Mouse (Mus musculus) right cerebral cortex, adult 18-20 months (tissue): ENCODE measurements at regions not wholly inside any gene's neighbourhood (a gene's known extent, or its start where the extent isn't known, plus 50 kb on each side); places are given as distances from the start of the nearest gene placed in this dataset.
"Not testable (repeated sequence)": the region's sequence is repeated elsewhere in the genome, so short reads cannot be mapped to it uniquely, and the experiment has no call there.

Experiments
- DNase-seq: peaks from one replicate; pipeline ENCODE4 v3.0.0; 2022; ENCODE audit warnings: mixed read lengths

DNA sequence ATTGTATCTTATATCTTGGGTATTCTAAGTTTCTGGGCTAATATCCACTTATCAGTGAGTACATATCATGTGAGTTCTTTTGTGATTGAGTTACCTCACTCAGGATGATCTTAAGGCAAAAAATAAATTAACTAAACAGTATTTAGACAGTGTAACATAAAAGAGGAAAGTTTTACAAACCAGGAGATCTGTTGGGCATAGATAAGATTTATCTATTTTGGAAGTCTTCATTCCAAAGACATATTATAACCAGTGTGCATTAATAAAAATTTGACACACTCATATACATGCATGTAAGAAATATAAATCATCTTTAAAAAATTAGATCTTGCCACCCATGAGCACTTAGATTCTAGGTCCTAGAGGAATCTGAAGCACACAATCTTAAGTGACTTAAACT is 343.9 kb upstream of the Fam174a start:
- no peak for DNase-seq

DNA sequence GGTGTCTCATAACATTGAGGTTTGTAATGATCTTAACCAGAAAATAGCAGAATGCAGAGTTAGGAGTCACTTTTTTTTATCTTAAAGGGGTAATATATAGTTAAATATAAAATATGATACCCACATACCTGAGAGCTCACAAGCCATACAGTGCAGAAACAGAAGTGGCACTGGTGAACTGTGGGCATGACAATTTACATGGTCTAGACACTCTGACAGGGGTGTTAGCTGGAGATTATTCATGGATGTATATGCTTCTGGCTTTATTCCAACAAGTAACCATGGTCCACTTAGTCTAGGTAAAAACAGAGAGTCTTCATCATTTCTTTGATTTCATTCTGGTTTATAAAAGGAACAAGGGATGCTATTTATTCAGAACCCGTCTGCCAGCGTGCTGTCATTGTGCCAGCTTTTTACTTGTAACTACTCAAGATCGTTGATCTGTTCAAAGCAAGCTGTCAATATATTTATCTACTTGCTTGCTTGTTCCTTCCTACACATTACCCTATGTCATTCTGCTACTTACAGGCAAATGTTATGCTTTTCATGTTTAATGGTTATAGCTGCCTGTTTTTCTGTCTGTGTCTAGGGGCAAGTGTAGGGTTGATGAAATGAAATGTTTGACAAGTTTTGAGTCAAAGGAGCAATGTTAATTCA is 343.2 kb upstream of the Fam174a start:
- DNase-seq = no peak

DNA sequence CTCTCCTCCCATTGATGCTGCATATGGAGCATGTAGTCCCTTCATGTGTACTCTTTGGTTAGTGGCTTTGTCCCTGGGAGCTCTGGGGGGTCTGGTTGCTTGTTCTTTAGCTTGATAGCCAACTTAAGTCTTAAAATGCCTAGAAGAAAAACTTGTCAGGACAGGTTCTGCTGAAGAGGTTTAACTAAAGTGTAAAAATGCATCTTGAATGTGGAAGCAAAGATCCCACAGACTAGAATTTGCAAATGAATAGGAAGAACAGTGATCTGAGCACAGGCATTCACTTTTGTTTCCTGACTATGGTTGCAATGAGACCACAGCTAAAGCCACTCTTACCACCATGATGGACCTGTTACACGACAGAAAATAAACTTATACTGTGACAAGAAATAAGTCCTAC is 320.1 kb upstream of the Fam174a start:
- DNase-seq = no peak

DNA sequence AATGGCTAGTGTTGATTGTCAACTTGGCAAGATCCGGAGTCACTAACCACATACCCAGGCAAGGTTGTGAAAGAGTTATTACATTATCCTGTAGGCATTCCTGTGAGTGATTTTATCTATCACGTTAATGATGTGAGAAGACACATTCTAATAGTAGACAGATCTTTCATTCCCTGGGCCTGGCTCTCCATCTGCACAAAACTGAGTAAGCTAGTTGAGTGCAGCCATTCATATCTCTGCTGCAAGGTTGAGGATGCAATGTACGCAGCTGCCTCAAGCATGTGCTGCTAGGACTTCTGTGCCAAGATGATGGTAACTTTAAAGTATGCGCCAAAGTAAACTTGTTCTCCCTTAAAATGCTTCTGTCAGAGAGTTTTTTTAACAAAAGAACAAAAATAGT is 309.5 kb upstream of the Fam174a start:
- no peak for DNase-seq

DNA sequence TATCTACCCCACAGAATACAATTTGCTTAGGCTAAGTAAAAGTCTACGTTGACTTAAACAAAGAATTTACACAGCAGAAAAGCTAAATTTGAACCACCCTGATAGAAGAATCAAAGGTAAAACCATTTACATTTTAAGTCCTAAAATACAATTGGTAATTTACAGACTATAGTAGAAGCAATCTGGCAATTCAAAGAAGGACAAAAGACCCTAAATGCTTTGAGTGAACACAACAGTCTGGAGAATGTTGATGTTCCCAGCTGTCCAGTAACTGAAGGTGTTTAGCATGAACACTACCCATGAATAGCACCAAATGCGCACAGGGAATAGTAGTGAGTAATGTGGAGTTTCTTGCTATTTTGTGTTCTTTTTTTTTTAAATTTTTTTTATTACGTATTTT is 282.8 kb upstream of the Fam174a start:
- DNase-seq = no peak

DNA sequence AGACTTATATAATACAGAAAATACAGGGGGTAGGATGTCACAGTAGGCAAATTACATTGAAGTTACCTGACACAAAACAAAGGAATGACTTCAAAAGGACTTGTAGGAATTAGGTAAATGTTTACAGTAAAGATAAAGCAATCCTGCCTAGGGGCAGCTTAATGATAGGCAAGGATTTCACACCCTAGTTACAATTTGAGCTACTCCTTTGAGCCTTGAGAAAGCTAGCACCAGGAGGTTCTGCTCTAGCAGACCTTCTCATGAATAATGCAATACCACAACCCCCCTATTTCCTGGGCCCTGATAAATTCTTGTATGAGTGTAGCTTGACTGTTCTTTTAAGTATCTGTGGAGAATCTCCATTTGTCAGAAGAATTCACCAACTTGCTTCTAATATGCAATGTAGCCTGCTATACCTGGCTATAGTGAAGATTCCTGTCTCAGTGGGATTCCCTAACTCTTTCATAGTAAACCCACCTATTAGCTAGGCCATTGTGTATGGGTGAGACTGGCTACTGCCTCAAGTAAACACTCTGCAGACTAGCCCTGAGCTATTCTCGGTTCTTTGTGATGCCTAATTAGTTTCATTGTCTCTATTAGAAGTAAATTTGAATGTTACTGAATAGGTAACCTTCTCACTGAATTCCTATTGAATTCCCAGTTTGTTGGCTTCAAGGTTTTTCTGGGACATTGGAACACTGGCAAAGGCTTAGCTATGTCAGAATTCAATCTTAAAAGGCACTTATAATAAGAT is 279.6 kb upstream of the Fam174a start:
- not testable (repeated sequence) for DNase-seq

DNA sequence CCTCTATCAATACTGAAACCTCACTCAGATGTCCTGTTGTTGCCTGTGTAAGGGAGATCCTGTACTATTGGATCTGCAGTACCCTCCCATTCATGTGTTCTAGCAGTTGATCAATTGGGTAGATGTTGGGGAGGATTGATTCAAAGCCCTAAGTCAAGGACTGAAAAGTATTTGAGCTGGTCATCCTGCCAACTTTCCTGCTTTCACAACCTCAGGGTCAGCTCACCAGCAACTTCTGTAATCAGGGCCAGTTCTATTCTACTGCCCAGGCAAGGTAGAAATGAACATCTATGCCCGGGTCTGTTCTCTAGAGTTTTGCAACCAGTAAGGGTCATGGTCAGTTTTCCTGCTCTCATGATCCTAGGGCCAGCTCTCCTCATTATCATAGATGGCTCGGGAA is 275.0 kb upstream of the Fam174a start:
- DNase-seq = no peak

DNA sequence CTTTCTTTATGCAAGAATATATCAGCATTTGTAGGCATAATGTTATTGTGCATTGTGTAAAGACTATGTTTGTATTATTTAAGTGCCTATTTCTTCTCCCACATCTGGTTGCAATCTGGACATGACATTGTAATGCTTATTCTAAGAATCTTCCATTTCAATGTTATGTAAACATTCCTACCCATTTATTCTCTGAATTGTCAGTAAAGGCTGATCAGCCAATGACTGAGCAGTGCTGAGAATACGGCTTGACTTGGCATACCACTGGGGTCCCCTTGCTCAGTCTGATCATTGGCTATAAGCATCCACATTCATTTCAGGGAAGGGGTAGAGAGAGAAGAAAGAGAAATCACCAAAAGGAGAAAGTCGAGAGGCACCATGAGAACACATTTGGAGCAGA is 273.1 kb upstream of the Fam174a start:
- DNase-seq = no peak

DNA sequence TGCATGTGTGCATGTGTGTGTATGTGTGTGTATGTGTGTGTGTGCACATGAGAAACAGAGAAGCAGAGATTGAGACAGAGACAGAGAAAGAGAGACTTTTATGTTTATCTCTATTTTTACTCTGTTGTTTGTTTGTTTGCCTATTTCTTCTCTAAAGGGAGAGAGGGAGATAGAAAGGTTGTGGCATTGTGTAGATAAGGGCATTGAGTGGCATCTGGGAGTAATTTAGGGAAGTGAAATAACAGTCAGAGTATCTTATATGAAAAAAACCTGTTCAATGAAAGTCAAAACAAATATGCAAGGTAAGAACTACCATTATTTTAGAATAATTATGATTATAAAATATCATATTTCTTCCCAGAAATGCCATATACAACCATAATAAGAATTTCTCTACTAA is 270.1 kb upstream of the Fam174a start:
- DNase-seq = no peak

DNA sequence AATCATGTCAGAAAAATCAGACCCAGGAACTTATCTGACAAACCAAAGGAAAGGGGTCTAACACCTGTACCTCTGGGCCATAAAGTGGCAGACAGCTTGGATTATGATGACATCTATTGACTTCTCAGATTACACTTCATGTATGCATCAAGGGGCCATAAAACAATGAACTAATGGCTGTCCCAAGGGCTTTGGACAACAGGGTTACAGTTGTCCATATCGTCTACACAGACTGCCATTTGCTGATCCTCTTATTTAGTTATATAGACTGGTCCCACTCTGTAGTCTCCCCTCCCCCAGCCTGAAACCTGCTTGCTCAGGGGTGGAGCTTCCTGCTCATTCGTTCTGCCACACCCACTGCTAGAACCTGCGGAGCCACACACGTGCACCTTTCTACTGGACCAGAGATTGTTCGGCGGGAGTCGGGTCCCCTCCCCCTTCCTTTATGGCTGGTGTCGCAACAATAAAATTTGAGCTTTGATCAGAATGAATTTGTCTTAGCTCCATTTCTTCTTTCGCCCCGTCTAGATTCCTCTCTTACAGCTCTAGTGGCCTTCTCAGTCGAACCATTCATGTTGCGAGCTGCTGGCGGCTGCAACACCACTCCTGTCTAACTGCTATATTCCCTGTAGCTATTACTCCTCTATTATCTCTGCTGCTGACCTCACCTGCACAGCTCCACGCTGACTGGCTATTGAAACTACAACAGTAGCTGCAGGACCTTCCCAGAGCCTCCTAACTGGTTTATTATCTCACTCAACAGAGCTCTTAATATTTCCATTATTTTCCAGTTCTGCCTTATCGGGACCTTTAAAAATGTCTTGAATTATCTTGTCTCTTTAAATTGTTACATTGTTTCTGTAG is 248.9 kb upstream of the Fam174a start:
- DNase-seq = no peak

DNA sequence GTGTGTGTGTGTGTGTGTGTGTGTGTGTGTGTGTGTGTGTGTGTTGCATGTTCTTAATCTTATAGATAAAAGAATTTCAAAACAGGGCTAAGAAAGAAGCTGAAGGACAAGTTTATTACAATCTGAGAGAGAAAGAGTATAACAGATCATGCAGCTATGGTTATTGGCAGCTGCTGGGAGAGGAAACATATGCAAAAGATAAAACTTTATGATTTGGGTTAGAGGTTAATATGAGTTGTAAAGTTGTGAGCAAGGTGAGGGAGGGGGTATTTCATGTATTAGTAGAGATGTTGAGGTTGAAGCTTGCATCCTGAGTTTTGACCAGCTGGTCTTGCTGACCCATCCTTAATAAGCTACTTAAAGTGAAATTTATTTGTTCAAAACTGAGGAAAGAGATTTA is 247.8 kb upstream of the Fam174a start:
- no peak for DNase-seq

DNA sequence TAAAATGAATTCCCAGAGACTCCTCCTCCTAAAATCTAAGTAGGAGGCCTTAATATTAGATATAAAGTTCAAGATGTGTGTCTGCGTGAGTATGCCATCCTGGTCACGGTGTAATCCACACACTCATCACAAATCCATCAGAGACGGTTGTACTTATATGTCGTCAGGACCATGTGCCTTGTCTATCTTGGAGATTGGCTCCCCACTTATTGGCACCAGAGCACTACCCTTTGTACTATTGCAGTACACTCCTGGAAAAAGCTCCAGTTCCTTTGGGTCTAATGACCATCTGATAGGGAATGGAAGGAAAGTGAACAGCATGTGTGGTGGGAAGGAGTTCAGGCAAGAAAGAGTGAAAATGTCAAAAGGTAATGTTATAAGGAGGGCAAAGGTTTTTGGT is 247.4 kb upstream of the Fam174a start:
- no peak for DNase-seq

DNA sequence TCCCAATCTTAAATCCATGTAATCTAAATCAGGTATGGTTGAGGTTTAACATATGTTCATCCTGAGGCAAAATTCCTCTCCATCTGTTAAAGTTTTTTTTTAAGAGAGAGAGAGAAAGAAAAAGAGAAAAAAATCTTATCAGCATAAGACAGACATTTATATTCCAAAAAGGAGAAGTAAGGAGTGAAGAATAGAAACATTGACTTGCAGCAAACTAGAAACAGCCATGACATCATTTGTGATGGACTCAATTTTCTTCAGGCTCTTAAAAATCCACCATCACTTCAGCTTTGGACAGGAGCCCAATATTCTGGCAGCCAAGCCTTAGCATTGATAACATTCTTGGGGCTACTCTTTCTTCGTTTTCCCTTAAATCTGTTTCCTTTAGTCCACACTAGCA is 238.3 kb upstream of the Fam174a start:
- no peak for DNase-seq

DNA sequence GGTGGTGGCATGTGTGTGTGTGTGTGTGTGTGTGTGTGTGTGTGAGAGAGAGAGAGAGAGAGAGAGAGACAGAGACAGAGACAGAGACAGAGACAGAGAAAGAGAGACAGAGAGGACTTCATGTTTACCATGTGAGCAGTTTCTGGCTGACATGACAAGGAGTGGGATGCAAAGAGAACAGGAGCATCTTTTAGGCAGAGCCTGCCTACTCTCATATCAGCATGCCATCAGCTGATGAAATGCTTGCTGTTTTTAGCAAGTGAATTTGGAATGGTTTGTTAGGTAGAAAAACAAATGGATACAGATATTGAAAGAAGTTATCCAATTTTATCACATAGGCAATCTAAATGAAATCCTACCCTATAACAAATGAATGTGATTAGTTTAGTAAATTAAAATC is 203.5 kb upstream of the Fam174a start:
- peak; percentile 4 for DNase-seq

DNA sequence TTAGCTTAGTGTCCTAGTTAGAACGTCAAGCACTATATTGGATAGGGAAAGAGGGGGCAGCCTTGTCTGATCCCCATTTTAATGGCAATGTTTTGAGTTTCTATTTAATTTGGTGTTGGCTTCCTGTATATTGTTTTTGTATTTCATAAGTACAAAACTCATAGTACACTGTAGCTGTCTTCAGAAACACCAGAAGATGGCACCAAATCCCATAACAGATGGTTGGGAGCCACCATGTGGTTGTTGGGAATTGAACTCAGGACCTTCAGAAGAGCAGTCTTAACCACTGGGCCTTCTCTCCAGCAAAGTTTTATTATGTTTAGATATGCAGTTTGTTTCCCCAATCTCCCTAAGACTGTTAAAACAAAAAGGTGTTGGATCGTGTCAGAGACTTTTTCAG is 199.9 kb upstream of the Fam174a start:
- DNase-seq = no peak

DNA sequence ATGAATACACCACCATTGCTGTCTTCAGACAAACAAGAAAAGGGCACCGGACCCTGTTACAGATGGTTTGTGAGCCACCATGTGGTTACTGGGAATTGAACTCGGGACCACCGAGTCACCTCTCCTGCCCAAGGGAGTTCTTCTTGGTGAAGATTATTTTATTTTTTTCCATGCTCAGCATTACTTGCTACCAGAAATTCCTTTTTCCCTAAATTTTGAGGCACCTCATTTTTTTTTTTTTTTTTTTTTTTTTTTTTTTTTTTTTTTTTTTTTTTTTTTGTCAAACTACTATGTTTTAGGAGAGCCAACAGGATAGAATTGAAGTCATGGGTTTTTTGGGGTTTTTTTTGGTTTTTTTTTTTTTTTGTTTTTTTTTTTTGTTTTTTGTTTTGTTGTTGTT is 165.9 kb upstream of the Fam174a start:
- DNase-seq = no peak

DNA sequence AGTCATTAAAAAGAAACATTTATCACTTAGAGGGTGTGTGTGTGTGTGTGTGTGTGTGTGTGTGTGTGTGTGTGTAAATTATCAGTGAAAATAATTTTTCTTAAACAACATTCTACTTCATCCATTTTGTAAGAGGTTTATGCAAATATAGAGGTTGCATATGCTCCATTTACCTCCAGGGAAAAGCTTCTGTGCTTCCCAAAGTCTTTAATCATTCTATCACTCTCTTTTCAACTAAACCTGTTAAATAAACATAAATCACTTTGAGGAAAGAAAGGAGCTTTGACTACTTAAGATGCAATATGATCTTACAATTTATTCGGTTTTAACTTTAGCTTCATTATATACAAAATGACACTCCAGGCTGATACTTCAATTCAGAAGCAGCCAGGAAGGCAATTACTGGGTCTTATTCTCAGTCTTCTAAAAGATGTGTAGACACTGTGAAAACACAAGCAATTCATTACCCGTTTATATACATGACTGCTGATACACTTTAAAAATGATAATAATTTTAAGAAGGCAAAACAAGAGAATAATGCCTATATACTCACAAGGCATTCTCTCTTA is 139.3 kb upstream of the Fam174a start:
- DNase-seq = no peak

DNA sequence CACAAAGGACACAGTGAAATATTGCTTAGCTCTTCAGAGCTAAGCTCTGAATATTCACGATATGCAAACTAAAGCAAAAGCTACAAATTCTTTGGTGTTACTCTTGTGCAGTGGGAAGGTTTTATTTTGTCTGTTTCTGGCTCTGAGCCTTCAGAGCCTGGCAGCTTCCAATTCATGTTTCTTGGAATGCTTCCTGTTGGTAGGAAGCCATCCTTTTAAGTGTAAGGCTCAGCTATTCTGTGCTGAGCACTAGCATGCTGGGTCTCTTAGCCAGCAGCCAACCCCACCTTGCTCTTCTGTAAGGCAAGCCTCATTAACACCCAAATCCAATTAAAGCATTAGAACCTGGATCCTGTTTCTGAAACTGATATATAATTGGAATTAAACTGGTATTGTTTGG is 94.5 kb upstream of the Fam174a start:
- peak; percentile 59 for DNase-seq

DNA sequence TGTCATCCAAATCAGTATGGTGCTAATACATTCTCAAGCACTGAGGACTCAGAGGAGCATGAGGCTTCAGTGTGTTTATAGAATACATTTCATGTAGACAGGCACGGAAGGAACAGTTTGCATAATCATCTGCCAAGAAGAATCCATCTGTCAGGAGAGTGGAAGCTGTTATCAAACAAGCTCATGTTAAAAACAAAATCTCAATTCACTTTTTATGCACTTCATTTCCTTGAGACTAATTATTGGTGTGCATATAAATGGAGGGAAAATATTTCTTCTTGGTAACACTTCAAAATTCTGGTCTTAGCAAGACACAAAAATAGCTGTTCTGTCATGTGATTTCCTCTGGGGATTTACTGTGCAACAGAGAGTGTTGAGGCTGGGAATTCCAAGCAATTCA is 90.1 kb upstream of the Fam174a start:
- peak; percentile 20 for DNase-seq

DNA sequence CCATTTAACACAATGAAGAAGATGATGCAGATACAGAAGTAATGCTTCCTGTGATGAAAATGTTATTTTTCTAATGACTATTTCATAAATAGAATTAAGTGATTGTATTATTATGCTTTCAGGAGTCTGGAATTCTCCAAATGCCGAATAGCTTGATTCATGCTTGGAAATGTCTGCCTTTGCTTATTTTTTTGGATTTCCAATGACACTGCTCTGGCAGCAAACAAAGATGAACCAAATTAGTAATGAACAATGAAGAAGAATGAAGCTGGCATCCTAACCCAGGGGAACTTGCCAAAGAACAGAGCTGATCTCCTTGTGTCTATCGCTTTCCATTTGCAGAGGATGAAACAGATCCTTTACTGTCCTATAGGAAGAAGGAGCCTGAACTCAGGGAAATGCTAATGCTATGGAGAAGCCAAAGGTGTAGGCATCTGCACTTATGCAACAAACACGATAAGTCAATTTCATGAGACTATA is 71.7 kb upstream of the Fam174a start:
- DNase-seq = no peak
